Mouse (Mus musculus) intestine, embryonic 16.5 days (tissue): ENCODE results near the gene Evi5. TPM values are rescaled to one million over a fixed set of nuclear protein-coding genes. Genes with fewer than 3 reads are reported as not detected.

Experiments
- ATAC-seq: fragments of 200-750 bp; cut with Nextera tagmentation; 2 replicates; pipeline ENCODE4 v1.8.0; 2017; ENCODE audit warnings: moderate TSS enrichment, moderate library complexity
- H3K27ac ChIP-seq: fragments of 300-500 bp; sonication (generic); 2 replicates; pipeline ENCODE4 v1.5.1; 2014; ENCODE audit warnings: mild to moderate bottlenecking, low read length
- H3K27me3 ChIP-seq: fragments of 300-500 bp; sonication (generic); replicated peaks from 2 replicates; pipeline ENCODE4 v1.6.1; 2014; ENCODE audit warnings: low read length, control low read depth, mixed read lengths; ENCODE audit not compliant: control insufficient read depth, insufficient read depth
- H3K36me3 ChIP-seq: fragments of 300-500 bp; sonication (generic); 2 replicates; pipeline ENCODE4 v1.6.1; 2014; ENCODE audit warnings: low read length, control low read depth; ENCODE audit not compliant: control insufficient read depth, insufficient read depth
- H3K4me1 ChIP-seq: fragments of 300-500 bp; sonication (generic); 2 replicates; pipeline ENCODE4 v1.6.1; 2014; ENCODE audit warnings: low read length, control low read depth, mixed read lengths; ENCODE audit not compliant: control insufficient read depth, insufficient read depth
- H3K4me2 ChIP-seq: fragments of 300-500 bp; sonication (generic); 2 replicates; pipeline ENCODE4 v1.6.1; 2014; ENCODE audit warnings: low read depth, low read length, control low read depth
- H3K4me3 ChIP-seq: fragments of 300-500 bp; sonication (generic); 2 replicates; pipeline ENCODE4 v1.5.1; 2014; ENCODE audit warnings: mild to moderate bottlenecking, low read length
- H3K9ac ChIP-seq: fragments of 300-500 bp; sonication (generic); 2 replicates; pipeline ENCODE4 v1.6.1; 2014; ENCODE audit warnings: low read depth, low read length
- H3K9me3 ChIP-seq: fragments of 300-500 bp; sonication (generic); 2 replicates; pipeline ENCODE4 v1.6.1; 2016; ENCODE audit warnings: low read length, control low read depth; ENCODE audit not compliant: control insufficient read depth
- WGBS: fragments of 180-500 bp; shearing (Covaris S2); extraction: QIAGEN DNeasy Blood & Tissue Kit; methylation state at CpG from one replicate; pipeline ENCODE4 v1.1.7; 2014; 5-methylcytosine and 5-hydroxymethylcytosine counted together
- polyA plus RNA-seq: library from polyadenylated mRNA; unstranded; fragments of >200 nt; fragmentation: Nextera tagmentation; extraction: Ambion mirVana; gene quantifications from 2 replicates; pipeline ENCODE4 v1.2.1, GENCODE M21; 2015

The Evi5 gene
- polyA plus RNA-seq = 49.1 and 53.4 TPM in 2 replicates

DNA sequence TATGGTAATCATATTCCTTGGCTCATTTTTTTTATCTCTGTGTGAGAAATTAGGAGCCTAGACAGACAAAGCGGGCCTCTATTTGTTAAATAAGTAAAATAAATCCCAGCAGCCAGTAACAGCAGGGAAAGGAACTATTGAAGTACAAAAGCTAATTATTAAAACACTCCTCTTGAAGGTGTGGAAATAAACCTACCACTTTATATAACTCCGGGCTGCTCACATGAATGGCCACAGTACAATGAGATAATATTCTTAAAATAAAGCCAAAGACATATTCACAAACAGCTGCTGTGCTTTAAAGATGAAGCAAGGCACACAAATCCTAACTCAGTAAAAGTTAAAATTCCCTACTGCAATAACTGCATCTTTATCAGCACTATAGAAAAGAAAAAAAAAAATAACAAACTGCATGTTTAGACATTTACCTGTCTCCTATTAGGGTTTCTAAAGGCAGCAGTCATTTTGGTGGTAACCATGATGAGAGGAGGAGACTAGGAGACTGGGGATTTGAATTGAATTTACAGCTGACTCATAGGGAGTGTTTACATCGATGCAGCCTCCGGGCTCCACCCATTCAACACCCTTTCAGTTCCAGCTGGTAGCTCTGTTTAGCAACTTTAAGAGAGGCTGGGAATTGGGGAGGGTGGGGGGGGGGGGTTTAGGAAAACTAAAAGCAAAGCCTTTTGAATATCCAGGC lies at the start of gene Evi5:
Gene Evi5 (minus strand): TSS at position 547 of the 700 bp plus-strand sequence.
- no peak within 1 kb of the TSS for H3K4me3 ChIP-seq
- H3K36me3 ChIP-seq = no peaks in the 10 kb centered on the region
- ATAC-seq = peak; percentile 68
- H3K27me3 ChIP-seq = no peaks in the 10 kb centered on the region
- WGBS = 25% methylated on average over 4 of the region's 4 CpGs
- no peaks in the 10 kb centered on the region for H3K9me3 ChIP-seq
- H3K4me2 ChIP-seq = 0 out of 2 replicates have a peak within 1 kb of the TSS, but pooled peaks have one; percentile 0
- peaks cover 14% of the 10 kb centered on the region for H3K4me1 ChIP-seq
- no peak within 1 kb of the TSS for H3K9ac ChIP-seq
- peak within 1 kb of the TSS; percentile 46 for H3K27ac ChIP-seq

GRCm38 (mm10) chr5:107924564-107924963 lies 49.7 kb upstream of the Evi5 start:
- Histone ChIP-seq H3K9me3 (no peaks in the 10 kb centered on the region), H3K4me2 (no peak overlapping the region)

GRCm38 (mm10) chr5:107922836-107923235 lies 47.9 kb upstream of the Evi5 start:
- WGBS = 76% methylated on average over 1 of the region's 1 CpGs
- Histone ChIP-seq H3K4me2 (no peak overlapping the region), H3K9ac (no peak overlapping the region), H3K4me1 (no peaks in the 10 kb centered on the region), H3K27ac (no peak overlapping the region), H3K4me3 (no peak overlapping the region), H3K27me3 (no peaks in the 10 kb centered on the region), H3K9me3 (no peaks in the 10 kb centered on the region), H3K36me3 (no peaks in the 10 kb centered on the region)
- no peak for ATAC-seq

More at GRCm38 (mm10) chr5:107924564-107924963, 49.7 kb upstream of the Evi5 start:
- H3K27me3 ChIP-seq = no peaks in the 10 kb centered on the region
- WGBS = 86% methylated on average over 8 of the region's 8 CpGs
- H3K4me1 ChIP-seq = no peaks in the 10 kb centered on the region
- no peaks in the 10 kb centered on the region for H3K36me3 ChIP-seq
- no peak for ATAC-seq
- H3K27ac ChIP-seq = no peak overlapping the region
- H3K4me3 ChIP-seq = no peak overlapping the region
- no peak overlapping the region for H3K9ac ChIP-seq

DNA sequence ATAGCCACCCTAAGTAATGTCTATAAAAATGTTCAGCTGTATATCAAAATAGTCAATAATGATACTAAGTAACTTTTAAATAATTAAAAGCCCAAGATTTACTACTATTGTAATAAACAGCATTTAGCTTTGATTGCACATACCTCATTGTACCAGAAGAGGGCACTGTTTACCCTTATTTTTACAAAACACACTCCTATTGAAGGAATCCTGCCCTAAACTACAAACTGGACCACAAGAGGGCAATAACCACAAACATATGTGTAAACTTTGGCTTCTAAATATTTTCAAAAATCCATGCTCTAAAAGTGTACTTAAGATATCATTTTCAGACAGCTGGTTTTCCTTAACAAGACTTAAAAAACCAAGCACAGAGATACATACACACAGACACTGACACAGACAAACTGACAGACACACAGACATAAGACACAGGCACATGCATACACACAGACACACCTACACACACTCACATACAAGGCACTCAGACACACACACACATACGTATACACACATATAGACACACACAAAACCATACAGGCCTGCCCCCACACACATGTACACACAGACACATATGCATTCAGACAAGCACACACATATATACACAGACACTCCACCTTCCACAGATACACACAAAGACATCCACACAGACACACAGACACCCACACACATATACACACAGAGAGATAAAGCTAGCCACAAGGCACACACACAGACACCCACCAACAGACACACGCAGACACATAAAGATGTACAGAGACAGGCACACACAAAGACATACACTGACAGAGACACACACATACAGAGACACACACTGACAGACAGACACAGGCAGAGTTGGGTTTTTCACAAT lies 46.7 kb upstream of the Evi5 start:
- no peaks in the 10 kb centered on the region for H3K36me3 ChIP-seq
- H3K27me3 ChIP-seq = no peaks in the 10 kb centered on the region
- H3K9me3 ChIP-seq = no peaks in the 10 kb centered on the region
- no peaks in the 10 kb centered on the region for H3K4me1 ChIP-seq
- peak; percentile 46 for ATAC-seq
- H3K27ac ChIP-seq = no peak overlapping the region
- H3K4me3 ChIP-seq = no peak overlapping the region
- no peak overlapping the region for H3K4me2 ChIP-seq
- H3K9ac ChIP-seq = no peak overlapping the region
- WGBS = 68% methylated on average over 2 of the region's 2 CpGs

- Histone ChIP-seq H3K4me2 (no peak overlapping the region), H3K27me3 (no peaks in the 10 kb centered on the region), H3K36me3 (no peaks in the 10 kb centered on the region), H3K27ac (no peak overlapping the region), H3K4me1 (no peaks in the 10 kb centered on the region), H3K9ac (no peak overlapping the region), H3K9me3 (no peaks in the 10 kb centered on the region), H3K4me3 (no peak overlapping the region)
- no peak for ATAC-seq
- WGBS = 49% methylated on average over 4 of the region's 4 CpGs
Measured at GRCm38 (mm10) chr5:107915280-107915679, 40.4 kb upstream of the Evi5 start.

- Histone ChIP-seq H3K36me3 (peaks cover 11% of the 10 kb centered on the region), H3K9me3 (no peaks in the 10 kb centered on the region), H3K4me1 (no peaks in the 10 kb centered on the region), H3K4me2 (no peak overlapping the region), H3K27me3 (no peaks in the 10 kb centered on the region), H3K4me3 (no peak overlapping the region), H3K9ac (no peak overlapping the region), H3K27ac (no peak overlapping the region)
- no peak for ATAC-seq
- 89% methylated on average over 5 of the region's 5 CpGs for WGBS
Measured at GRCm38 (mm10) chr5:107911012-107911411, 36.1 kb upstream of the Evi5 start.

- H3K27ac ChIP-seq = no peak overlapping the region
- H3K4me3 ChIP-seq = no peak overlapping the region
- no peaks in the 10 kb centered on the region for H3K9me3 ChIP-seq
- peaks cover 14% of the 10 kb centered on the region for H3K36me3 ChIP-seq
- WGBS = 68% methylated on average over 5 of the region's 5 CpGs
- H3K4me2 ChIP-seq = no peak overlapping the region
- no peak overlapping the region for H3K9ac ChIP-seq
- H3K27me3 ChIP-seq = no peaks in the 10 kb centered on the region
- no peak for ATAC-seq
- no peaks in the 10 kb centered on the region for H3K4me1 ChIP-seq
Measured at GRCm38 (mm10) chr5:107910084-107910616, 35.2 kb upstream of the Evi5 start.

DNA sequence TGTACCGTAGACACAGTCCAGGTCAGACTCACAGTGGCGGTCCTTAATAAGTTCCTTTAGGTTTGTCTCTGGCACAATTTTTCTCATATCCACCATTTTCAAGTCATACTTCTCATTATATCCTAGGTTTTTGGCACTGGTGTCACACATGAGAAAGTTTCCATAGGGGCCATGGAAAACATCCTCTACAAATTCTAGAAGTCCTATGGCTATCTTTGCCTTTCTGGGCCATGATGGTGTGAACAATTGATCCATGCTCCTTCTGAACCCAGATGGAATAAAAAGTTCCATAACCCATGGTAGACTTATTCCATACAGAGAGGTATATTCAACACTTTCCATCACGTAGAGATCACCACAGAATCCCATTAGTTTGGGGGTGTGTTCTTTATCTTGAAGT lies 34.8 kb upstream of the Evi5 start:
- Histone ChIP-seq H3K4me1 (no peaks in the 10 kb centered on the region), H3K9ac (no peak overlapping the region), H3K9me3 (no peaks in the 10 kb centered on the region), H3K27me3 (no peaks in the 10 kb centered on the region), H3K27ac (no peak overlapping the region), H3K4me2 (no peak overlapping the region), H3K36me3 (peaks cover 17% of the 10 kb centered on the region), H3K4me3 (no peak overlapping the region)
- ATAC-seq = 0 out of 2 replicates have a peak, but pooled peaks have one; percentile 26
- 88% methylated on average over 3 of the region's 3 CpGs for WGBS

- Histone ChIP-seq H3K9me3 (no peaks in the 10 kb centered on the region), H3K4me2 (no peak overlapping the region), H3K27ac (no peak overlapping the region), H3K36me3 (peaks cover 22% of the 10 kb centered on the region), H3K4me3 (no peak overlapping the region), H3K27me3 (no peaks in the 10 kb centered on the region), H3K9ac (no peak overlapping the region), H3K4me1 (no peaks in the 10 kb centered on the region)
- WGBS = 70% methylated on average over 2 of the region's 2 CpGs
- no peak for ATAC-seq
Measured at GRCm38 (mm10) chr5:107908514-107909110, 33.7 kb upstream of the Evi5 start.
